Mouse (Mus musculus): ENCODE measurements at regions not wholly inside any gene's neighbourhood (a gene's known extent, or its start where the extent isn't known, plus 50 kb on each side); places are given as distances from the start of the nearest gene placed in this dataset.

DNA sequence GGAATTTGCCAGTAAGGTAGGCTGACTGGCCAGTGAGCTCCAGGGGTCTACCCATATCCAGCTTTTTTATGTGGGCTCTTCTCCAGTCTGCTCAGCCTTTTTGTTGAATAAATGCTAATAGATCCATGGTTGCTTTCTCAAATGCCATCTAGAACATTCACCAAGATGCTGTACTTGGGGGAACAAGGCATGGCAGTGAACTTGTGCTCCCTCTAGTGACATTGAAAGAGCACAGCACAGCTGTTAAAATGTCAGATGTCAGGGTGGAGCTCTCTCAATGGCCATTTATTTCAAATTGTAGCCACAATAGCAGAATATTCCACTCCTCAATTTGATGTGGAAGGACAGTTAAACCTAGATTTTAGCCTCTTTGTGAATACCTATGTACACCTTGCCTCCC lies 86.3 kb downstream of the Kcnk1 start:
- Histone ChIP-seq H3K27ac (ENCODE audit: low read depth, low read length) (no peak overlapping the region), H3K36me3 (ENCODE audit: control insufficient read depth, insufficient read depth, low read length) (no peaks in the 10 kb centered on the region), H3K4me1 (ENCODE audit: control insufficient read depth, insufficient read depth, low read length) (no peaks in the 10 kb centered on the region), H3K9ac (replicated peaks; ENCODE audit: low read depth, low read length) (no peak overlapping the region), H3K4me3 (ENCODE audit: low read depth, low read length) (no peak overlapping the region), H3K9me3 (ENCODE audit: control insufficient read depth, low read length) (no peaks in the 10 kb centered on the region), H3K27me3 (ENCODE audit: control insufficient read depth, insufficient read depth, low read length) (no peaks in the 10 kb centered on the region), H3K4me2 (ENCODE audit: low read depth, low read length) (no peak overlapping the region)
- no peak for ATAC-seq (ENCODE audit: low read depth)

DNA sequence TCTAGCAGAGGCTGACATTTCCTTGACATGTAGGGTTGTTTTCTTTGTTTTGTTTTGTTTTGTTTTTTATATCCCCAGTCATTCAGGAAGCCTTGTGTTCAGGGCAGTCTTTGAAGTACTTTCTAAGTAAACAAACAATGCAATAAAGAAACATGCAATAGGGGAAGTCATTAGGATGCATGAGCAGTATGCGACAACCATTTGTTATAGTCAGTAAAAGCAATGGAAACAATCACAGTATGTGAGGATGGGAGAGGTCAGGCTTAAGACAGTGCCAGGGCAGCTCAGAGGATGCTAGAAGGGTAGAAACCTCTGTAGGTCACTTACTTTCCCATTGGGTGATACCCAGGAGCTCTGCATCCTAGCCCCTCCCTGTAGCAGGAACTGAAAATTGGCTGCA lies 87.9 kb downstream of the Kcnk1 start:
- Histone ChIP-seq H3K9me3 (ENCODE audit: control insufficient read depth, low read length) (no peaks in the 10 kb centered on the region), H3K27ac (ENCODE audit: low read depth, low read length) (no peak overlapping the region), H3K9ac (replicated peaks; ENCODE audit: low read depth, low read length) (no peak overlapping the region), H3K4me2 (ENCODE audit: low read depth, low read length) (no peak overlapping the region), H3K27me3 (ENCODE audit: control insufficient read depth, insufficient read depth, low read length) (no peaks in the 10 kb centered on the region), H3K36me3 (ENCODE audit: control insufficient read depth, insufficient read depth, low read length) (no peaks in the 10 kb centered on the region), H3K4me1 (ENCODE audit: control insufficient read depth, insufficient read depth, low read length) (no peaks in the 10 kb centered on the region), H3K4me3 (ENCODE audit: low read depth, low read length) (no peak overlapping the region)
- 54% methylated on average over 1 of the region's 1 CpGs for WGBS
- no peak for ATAC-seq (ENCODE audit: low read depth)

DNA sequence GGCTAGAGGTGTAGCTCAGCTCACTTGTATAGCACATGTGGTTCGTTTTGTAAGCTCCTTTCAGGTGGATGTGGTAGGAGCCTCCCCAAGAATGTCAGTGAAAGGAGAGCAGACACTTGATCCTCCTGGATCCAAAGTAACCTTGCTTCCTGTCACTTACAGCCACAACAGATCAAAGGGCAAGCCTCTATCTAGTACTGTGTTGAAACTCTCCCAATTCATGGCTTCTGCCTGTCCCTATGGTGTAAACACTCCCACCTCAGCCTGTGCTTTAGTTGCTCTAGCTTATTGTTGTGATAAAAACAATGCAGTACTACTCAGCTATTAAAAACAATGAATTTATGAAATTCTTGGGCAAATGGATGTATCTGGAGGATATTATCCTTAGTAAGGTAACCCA lies 95.8 kb downstream of the Kcnk1 start:
- no peak overlapping the region for H3K4me3 ChIP-seq (ENCODE audit: low read depth, low read length)
- 70% methylated on average over 1 of the region's 1 CpGs for WGBS
- no peak overlapping the region for H3K27ac ChIP-seq (ENCODE audit: low read depth, low read length)
- H3K9ac ChIP-seq (replicated peaks; ENCODE audit: low read depth, low read length), result no peak overlapping the region
- no peak for ATAC-seq (ENCODE audit: low read depth)
- H3K4me2 ChIP-seq (ENCODE audit: low read depth, low read length), result no peak overlapping the region
- H3K27me3 ChIP-seq (ENCODE audit: control insufficient read depth, insufficient read depth, low read length), result no peaks in the 10 kb centered on the region
- H3K4me1 ChIP-seq (ENCODE audit: control insufficient read depth, insufficient read depth, low read length), result no peaks in the 10 kb centered on the region
- H3K9me3 ChIP-seq (ENCODE audit: control insufficient read depth, low read length), result peaks cover 2% of the 10 kb centered on the region; the same call in 1 of the 2 replicates
- H3K36me3 ChIP-seq (ENCODE audit: control insufficient read depth, insufficient read depth, low read length), result no peaks in the 10 kb centered on the region

DNA sequence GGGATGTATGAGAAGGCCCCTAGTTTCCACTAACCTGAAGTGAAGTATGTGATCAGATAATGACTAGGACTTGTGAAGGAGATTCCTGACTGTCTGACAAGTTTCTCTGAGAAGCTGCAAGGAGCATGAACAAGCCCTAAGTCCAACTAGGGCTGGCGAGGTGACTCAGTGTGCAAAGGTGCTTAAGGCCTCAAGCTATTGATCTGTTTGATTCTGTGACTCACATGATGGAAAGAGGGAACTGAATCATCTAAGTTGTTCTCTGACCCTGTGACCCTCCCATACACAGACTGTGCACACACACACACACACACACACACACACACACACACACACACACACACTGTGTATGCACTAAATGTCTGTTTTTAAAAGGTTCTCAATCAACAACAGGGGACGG lies 99.0 kb downstream of the Kcnk1 start:
- H3K4me2 ChIP-seq (ENCODE audit: low read depth, low read length), result no peak overlapping the region
- no peaks in the 10 kb centered on the region for H3K36me3 ChIP-seq (ENCODE audit: control insufficient read depth, insufficient read depth, low read length)
- H3K27me3 ChIP-seq (ENCODE audit: control insufficient read depth, insufficient read depth, low read length), result no peaks in the 10 kb centered on the region
- no peaks in the 10 kb centered on the region for H3K4me1 ChIP-seq (ENCODE audit: control insufficient read depth, insufficient read depth, low read length)
- H3K9me3 ChIP-seq (ENCODE audit: control insufficient read depth, low read length), result peaks cover 2% of the 10 kb centered on the region; the same call in 1 of the 2 replicates
- 73% methylated on average over 2 of the region's 2 CpGs for WGBS
- no peak for ATAC-seq (ENCODE audit: low read depth)
- no peak overlapping the region for H3K9ac ChIP-seq (replicated peaks; ENCODE audit: low read depth, low read length)
- H3K27ac ChIP-seq (ENCODE audit: low read depth, low read length), result no peak overlapping the region
- H3K4me3 ChIP-seq (ENCODE audit: low read depth, low read length), result no peak overlapping the region

- Histone ChIP-seq H3K4me2 (ENCODE audit: low read depth, low read length) (no peak overlapping the region), H3K9me3 (ENCODE audit: control insufficient read depth, low read length) (no peaks in the 10 kb centered on the region), H3K4me1 (ENCODE audit: control insufficient read depth, insufficient read depth, low read length) (no peaks in the 10 kb centered on the region), H3K27ac (ENCODE audit: low read depth, low read length) (no peak overlapping the region), H3K4me3 (ENCODE audit: low read depth, low read length) (no peak overlapping the region), H3K9ac (replicated peaks; ENCODE audit: low read depth, low read length) (no peak overlapping the region), H3K27me3 (ENCODE audit: control insufficient read depth, insufficient read depth, low read length) (no peaks in the 10 kb centered on the region), H3K36me3 (ENCODE audit: control insufficient read depth, insufficient read depth, low read length) (no peaks in the 10 kb centered on the region)
- no peak for ATAC-seq (ENCODE audit: low read depth)
- 85% methylated on average over 6 of the region's 6 CpGs for WGBS
Measured at GRCm38 (mm10) chr8:126096056-126096455, 101.1 kb downstream of the Kcnk1 start.

DNA sequence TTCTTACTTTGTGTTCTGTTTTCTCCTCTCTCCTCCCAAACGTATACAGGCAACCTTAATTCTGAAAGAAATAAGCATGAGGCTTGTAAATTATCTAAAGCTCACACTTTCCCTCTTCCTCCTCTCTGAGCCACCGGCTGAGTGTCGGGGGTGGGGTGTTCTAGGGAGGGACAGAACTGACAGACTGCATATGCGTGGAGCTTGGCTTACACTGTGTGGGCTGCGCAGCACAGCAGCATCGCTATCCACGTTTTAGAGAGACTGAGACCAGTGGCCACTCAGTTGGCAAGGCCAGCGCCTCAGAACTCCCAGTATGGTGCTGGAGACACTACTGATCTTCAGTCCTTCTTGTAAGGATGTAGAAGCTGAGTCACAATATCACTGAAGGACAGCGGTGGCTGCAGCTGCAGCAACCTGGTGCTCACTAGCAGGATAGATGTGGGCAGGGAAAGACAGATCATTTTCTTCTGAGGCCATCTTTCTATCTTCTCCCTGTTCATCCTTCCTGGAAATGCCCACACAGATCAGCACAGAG lies 101.7 kb downstream of the Kcnk1 start:
- no peak overlapping the region for H3K4me3 ChIP-seq (ENCODE audit: low read depth, low read length)
- H3K27me3 ChIP-seq (ENCODE audit: control insufficient read depth, insufficient read depth, low read length), result no peaks in the 10 kb centered on the region
- no peak overlapping the region for H3K9ac ChIP-seq (replicated peaks; ENCODE audit: low read depth, low read length)
- no peaks in the 10 kb centered on the region for H3K9me3 ChIP-seq (ENCODE audit: control insufficient read depth, low read length)
- H3K4me1 ChIP-seq (ENCODE audit: control insufficient read depth, insufficient read depth, low read length), result no peaks in the 10 kb centered on the region
- no peak for ATAC-seq (ENCODE audit: low read depth)
- H3K36me3 ChIP-seq (ENCODE audit: control insufficient read depth, insufficient read depth, low read length), result no peaks in the 10 kb centered on the region
- 71% methylated on average over 9 of the region's 9 CpGs for WGBS
- no peak overlapping the region for H3K27ac ChIP-seq (ENCODE audit: low read depth, low read length)
- no peak overlapping the region for H3K4me2 ChIP-seq (ENCODE audit: low read depth, low read length)

- ATAC-seq (ENCODE audit: low read depth), result no peak
- no peak overlapping the region for H3K9ac ChIP-seq (replicated peaks; ENCODE audit: low read depth, low read length)
- no peak overlapping the region for H3K4me3 ChIP-seq (ENCODE audit: low read depth, low read length)
- no peaks in the 10 kb centered on the region for H3K27me3 ChIP-seq (ENCODE audit: control insufficient read depth, insufficient read depth, low read length)
- WGBS, result 86% methylated on average over 6 of the region's 6 CpGs
- no peak overlapping the region for H3K27ac ChIP-seq (ENCODE audit: low read depth, low read length)
- H3K36me3 ChIP-seq (ENCODE audit: control insufficient read depth, insufficient read depth, low read length), result no peaks in the 10 kb centered on the region
- no peaks in the 10 kb centered on the region for H3K9me3 ChIP-seq (ENCODE audit: control insufficient read depth, low read length)
- H3K4me1 ChIP-seq (ENCODE audit: control insufficient read depth, insufficient read depth, low read length), result no peaks in the 10 kb centered on the region
- no peak overlapping the region for H3K4me2 ChIP-seq (ENCODE audit: low read depth, low read length)
Measured at GRCm38 (mm10) chr8:126098886-126099285, 103.9 kb downstream of the Kcnk1 start.

GRCm38 (mm10) chr8:126099889-126100288 lies 104.9 kb downstream of the Kcnk1 start:
- WGBS, result 66% methylated on average over 4 of the region's 4 CpGs
- H3K36me3 ChIP-seq (ENCODE audit: control insufficient read depth, insufficient read depth, low read length), result no peaks in the 10 kb centered on the region
- H3K27ac ChIP-seq (ENCODE audit: low read depth, low read length), result no peak overlapping the region
- no peak overlapping the region for H3K4me3 ChIP-seq (ENCODE audit: low read depth, low read length)
- no peaks in the 10 kb centered on the region for H3K27me3 ChIP-seq (ENCODE audit: control insufficient read depth, insufficient read depth, low read length)
- ATAC-seq (ENCODE audit: low read depth), result no peak
- H3K4me1 ChIP-seq (ENCODE audit: control insufficient read depth, insufficient read depth, low read length), result no peaks in the 10 kb centered on the region
- no peak overlapping the region for H3K4me2 ChIP-seq (ENCODE audit: low read depth, low read length)
- H3K9me3 ChIP-seq (ENCODE audit: control insufficient read depth, low read length), result no peaks in the 10 kb centered on the region
- no peak overlapping the region for H3K9ac ChIP-seq (replicated peaks; ENCODE audit: low read depth, low read length)

DNA sequence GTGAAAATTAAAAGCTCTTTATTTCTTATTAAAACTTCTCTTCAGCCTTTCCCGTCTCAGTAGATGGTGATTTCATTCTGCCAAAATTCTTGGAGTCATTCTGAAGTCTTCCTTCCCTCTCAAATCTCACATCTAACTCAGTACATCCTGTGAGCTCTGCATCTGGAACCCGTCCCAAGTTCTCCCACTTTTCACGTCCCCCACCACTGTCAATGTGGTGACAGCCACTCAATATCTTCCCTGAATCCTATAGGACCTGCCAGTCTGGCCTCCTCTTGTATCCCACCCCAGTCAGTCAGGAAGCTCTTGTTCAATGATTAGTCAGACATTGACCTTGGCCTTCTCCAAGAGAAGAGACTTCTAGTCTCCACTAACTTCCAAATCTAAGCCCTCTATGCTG lies 110.1 kb downstream of the Kcnk1 start:
- Histone ChIP-seq H3K36me3 (ENCODE audit: control insufficient read depth, insufficient read depth, low read length) (no peaks in the 10 kb centered on the region), H3K9me3 (ENCODE audit: control insufficient read depth, low read length) (no peaks in the 10 kb centered on the region), H3K4me1 (ENCODE audit: control insufficient read depth, insufficient read depth, low read length) (no peaks in the 10 kb centered on the region), H3K27me3 (ENCODE audit: control insufficient read depth, insufficient read depth, low read length) (no peaks in the 10 kb centered on the region), H3K9ac (replicated peaks; ENCODE audit: low read depth, low read length) (no peak overlapping the region), H3K4me2 (ENCODE audit: low read depth, low read length) (no peak overlapping the region), H3K27ac (ENCODE audit: low read depth, low read length) (no peak overlapping the region), H3K4me3 (ENCODE audit: low read depth, low read length) (no peak overlapping the region)
- no peak for ATAC-seq (ENCODE audit: low read depth)
- 90% methylated on average over 3 of the region's 3 CpGs for WGBS

DNA sequence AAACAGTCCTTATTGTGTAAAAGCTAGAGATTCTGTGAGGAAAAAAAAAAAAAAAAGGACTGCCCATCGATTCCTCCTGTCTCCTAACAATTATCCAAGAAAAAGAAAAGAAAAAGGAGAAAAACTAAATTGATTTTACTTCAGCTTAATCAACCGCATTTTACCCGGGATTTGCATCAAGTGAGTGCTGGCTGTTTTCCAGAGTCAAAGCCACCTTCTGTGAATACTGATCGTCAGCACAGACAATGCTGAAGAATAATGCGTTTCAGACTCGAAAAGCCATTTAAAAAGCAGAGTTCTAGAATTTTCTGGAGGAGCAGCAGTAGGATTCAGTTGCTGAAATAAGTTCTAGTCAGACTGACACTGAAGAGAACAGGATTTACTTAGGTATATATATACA lies 131.1 kb downstream of the Kcnk1 start:
- H3K9ac ChIP-seq (replicated peaks; ENCODE audit: low read depth, low read length), result no peak overlapping the region
- no peak for ATAC-seq (ENCODE audit: low read depth)
- no peak overlapping the region for H3K4me2 ChIP-seq (ENCODE audit: low read depth, low read length)
- no peaks in the 10 kb centered on the region for H3K36me3 ChIP-seq (ENCODE audit: control insufficient read depth, insufficient read depth, low read length)
- 53% methylated on average over 6 of the region's 6 CpGs for WGBS
- H3K4me3 ChIP-seq (ENCODE audit: low read depth, low read length), result no peak overlapping the region
- H3K9me3 ChIP-seq (ENCODE audit: control insufficient read depth, low read length), result no peaks in the 10 kb centered on the region
- no peaks in the 10 kb centered on the region for H3K4me1 ChIP-seq (ENCODE audit: control insufficient read depth, insufficient read depth, low read length)
- H3K27me3 ChIP-seq (ENCODE audit: control insufficient read depth, insufficient read depth, low read length), result no peaks in the 10 kb centered on the region
- no peak overlapping the region for H3K27ac ChIP-seq (ENCODE audit: low read depth, low read length)

All from neural tube, embryonic 14.5 days (tissue).